Mouse (Mus musculus): ENCODE data around the gene Sertad2.

The Sertad2 gene

DNA sequence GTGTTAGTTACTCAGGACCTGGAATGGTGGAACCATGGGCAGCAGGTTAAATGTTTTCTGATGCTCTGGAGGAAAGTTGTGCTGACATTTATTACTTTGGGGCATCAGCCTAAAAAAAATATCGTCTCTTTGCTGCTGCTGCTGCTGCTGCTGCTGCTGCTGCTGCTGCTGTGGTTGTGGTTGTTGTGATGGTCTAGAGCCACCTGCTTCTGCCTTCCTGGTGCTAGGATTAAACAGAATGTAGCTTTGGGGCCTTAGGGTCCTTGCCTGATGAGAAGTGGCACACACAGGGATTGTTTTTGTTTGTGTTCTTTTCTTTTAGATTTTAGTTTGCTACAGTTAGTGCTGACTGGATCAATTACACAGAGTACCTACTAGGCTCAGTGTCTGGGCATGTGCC lies 101.1 kb downstream of the Sertad2 start:
- no peak for DNase-seq (ENCODE audit: low spot score in 2 of 2)

DNA sequence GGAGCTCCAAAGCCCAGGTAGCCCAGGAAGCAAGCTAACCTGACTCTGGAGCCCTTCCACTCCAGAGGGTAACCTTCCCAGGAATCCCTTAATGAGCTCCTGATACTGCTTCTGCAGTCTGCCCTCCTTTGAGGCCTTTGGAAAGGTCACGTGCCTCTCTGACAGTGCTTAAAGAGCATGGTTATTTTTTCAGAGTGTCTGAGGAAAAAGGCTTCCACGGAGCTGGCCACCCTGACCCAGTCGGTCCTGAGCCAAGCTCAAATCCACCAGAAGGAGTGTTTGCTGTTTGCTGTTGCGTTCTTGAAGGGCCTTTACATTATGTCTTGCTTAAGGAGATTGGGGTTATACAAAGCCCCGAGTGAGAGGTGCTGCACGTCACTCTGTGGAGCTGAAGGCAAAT lies 101.8 kb downstream of the Sertad2 start:
- no peak for DNase-seq (ENCODE audit: low spot score in 2 of 2)

- DNase-seq (ENCODE audit: low spot score in 2 of 2), result peak in 1 of 2 experiments; percentile 49
These were observed 102.5 kb downstream of the Sertad2 start for GRCm38 (mm10) chr11:20645521-20645920.

- no peak for DNase-seq (ENCODE audit: low spot score in 2 of 2)
These were observed 103.1 kb downstream of the Sertad2 start for GRCm38 (mm10) chr11:20646142-20646541.

DNA sequence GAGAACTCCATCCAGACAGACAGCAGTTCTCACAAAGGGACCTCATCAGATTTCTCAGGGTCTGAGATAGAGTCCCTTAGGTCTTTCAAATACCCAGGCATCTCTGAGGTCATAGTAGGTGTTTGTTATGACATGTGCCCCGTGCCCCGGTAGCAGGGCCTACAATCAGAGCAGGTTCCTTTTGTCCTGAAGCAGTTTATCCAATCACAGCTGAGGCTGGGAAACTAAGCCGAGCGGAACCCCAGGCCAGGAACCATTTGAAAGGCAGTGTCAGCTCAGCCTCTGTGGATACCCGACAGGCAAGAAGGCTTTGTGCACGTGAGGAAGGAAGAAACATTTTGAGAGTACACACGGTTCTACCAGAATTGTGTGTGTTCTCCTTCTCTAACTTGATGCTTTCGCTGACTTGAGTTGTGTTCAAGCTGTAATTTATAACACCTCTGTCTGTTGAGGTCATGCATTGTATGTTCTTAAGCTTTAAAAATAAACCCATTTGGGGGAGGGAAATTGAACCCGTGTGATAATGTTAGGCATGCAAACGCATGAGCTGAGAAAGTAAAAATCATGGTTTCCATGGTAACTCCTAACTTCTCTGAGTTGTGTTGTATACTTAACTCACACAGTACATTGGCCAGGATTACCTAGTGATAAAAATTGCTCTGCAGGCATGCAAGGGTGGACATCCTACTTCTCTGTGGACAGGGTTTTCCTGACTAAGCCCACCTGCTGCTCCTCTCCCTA lies 104.1 kb downstream of the Sertad2 start:
- peak in 1 of 2 experiments; percentile 57 for DNase-seq (ENCODE audit: low spot score in 2 of 2)

GRCm38 (mm10) chr11:20647902-20648625 lies 105.0 kb downstream of the Sertad2 start:
- DNase-seq (ENCODE audit: low spot score in 2 of 2), result peak in 1 of 2 experiments; percentile 62

- peak in 1 of 2 experiments; percentile 61 for DNase-seq (ENCODE audit: low spot score in 2 of 2)
These were observed 106.4 kb downstream of the Sertad2 start for GRCm38 (mm10) chr11:20649477-20649876.

GRCm38 (mm10) chr11:20650006-20650639 lies 107.1 kb downstream of the Sertad2 start:
- no peak for DNase-seq (ENCODE audit: low spot score in 2 of 2)

- no peak for DNase-seq (ENCODE audit: low spot score in 2 of 2)
These were observed 108.1 kb downstream of the Sertad2 start for GRCm38 (mm10) chr11:20651166-20651565.

- DNase-seq (ENCODE audit: low spot score in 2 of 2), result no peak
These were observed 113.0 kb downstream of the Sertad2 start for GRCm38 (mm10) chr11:20655795-20656710.

- no peak for DNase-seq (ENCODE audit: low spot score in 2 of 2)
These were observed 113.6 kb downstream of the Sertad2 start for GRCm38 (mm10) chr11:20656711-20657057.

GRCm38 (mm10) chr11:20659094-20659493 lies 116.0 kb downstream of the Sertad2 start:
- DNase-seq (ENCODE audit: low spot score in 2 of 2), result no peak

GRCm38 (mm10) chr11:20660111-20661097 lies 117.4 kb downstream of the Sertad2 start:
- DNase-seq (ENCODE audit: low spot score in 2 of 2), result no peak

DNA sequence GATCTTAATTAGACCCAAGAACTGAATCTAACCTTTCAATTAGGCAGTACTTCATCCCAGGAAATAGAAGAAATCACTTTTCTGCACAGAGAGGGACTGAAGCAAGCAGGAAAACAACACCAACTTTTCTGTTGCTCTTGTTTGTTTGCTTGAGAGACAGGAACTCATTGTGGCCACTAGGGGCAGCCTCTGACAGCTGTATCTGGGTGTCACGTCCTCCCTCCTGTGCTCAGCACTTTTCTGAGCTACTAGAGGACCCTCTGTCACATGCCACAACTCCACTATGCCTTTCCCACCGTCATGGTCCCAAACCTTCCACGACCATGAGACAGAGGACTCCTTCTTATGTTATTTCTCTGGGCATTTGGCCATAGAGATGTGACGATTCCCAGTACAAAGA lies 118.6 kb downstream of the Sertad2 start:
- peak in 1 of 2 experiments; percentile 53 for DNase-seq (ENCODE audit: low spot score in 2 of 2)

- DNase-seq (ENCODE audit: low spot score in 2 of 2), result no peak
These were observed 119.8 kb downstream of the Sertad2 start for GRCm38 (mm10) chr11:20662811-20663210.

GRCm38 (mm10) chr11:20663580-20664198 lies 120.6 kb downstream of the Sertad2 start:
- DNase-seq (ENCODE audit: low spot score in 2 of 2), result no peak

- DNase-seq (ENCODE audit: low spot score in 2 of 2), result no peak
These were observed 121.8 kb downstream of the Sertad2 start for GRCm38 (mm10) chr11:20664878-20665277.

DNA sequence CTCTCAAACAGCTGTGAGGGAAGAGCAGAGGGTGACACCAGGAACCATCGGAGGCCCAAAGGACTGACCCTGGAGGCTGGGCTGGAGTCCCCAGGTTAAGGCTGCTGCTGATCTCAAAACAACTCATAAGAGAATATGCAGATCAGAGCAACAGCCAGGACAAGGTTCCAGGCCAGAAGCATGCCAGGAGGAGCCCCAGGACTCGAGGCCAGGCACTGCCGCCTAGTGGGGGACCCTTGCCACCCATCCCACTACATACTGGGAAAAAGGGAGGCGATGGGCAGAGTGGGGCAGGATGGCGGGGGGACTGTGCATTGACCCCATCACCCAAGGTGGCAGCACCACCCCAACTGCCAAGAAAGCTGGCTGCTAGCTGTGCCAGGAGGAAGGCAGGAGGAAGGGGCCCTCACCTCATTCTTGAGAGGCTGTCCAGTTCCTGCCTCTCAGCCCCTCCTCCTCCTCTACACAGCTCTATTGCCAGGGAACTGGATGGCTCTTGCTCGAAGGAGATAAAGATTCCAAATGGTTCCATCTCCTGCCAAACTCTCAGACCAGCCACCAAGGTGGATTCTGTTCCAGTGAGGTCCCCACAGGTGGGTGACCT lies 128.8 kb downstream of the Sertad2 start:
- DNase-seq (ENCODE audit: low spot score in 2 of 2), result no peak

DNA sequence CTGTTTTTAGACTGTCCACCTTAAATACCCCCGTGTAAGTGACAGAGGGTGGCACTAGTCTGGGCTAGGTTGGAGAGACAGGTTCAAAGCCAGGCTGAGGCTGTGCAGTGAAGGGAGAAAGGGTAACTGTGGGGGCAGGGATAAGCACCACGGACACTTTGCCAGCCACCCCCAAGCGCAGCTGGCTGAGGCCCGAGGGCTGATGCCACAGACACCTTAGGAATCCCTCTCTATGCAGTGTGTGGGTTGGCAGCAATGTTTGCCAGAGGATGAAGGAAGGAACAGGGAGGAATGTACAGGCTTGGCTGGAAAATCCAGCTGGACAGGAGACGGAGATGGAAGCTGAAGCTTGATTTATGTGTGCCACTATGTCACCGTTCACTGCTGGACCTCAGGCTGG lies 129.5 kb downstream of the Sertad2 start:
- DNase-seq (ENCODE audit: low spot score in 2 of 2), result no peak

- DNase-seq (ENCODE audit: low spot score in 2 of 2), result no peak
These were observed 136.3 kb downstream of the Sertad2 start for GRCm38 (mm10) chr11:20679396-20679795.

All from spleen, postnatal 4 days (tissue).